Mouse (Mus musculus) ES-Bruce4 (cell line): ENCODE results near the gene Mettl16.

Experiments
- CTCF ChIP-seq: IDR thresholded peaks from one replicate; pipeline ENCODE4 v1.8.1; 2011; ENCODE audit warnings: low read depth, low read length
- EP300 ChIP-seq: IDR thresholded peaks from 2 replicates; pipeline ENCODE4 v1.6.1; 2011; ENCODE audit warnings: low read depth, low read length; ENCODE audit not compliant: insufficient read depth

GRCm38 (mm10) chr11:74843435-74843714 is 72.7 kb downstream of the Mettl16 start:
- TF ChIP-seq CTCF (no peak), EP300 (no peak)
